Mouse (Mus musculus) kidney, adult 2 months (tissue): ENCODE data around the gene Cpeb3.

ENCODE experiments used
- CTCF ChIP-seq: fragments of 200-500 bp; conservative IDR thresholded peaks from 2 replicates; pipeline ENCODE4 v1.5.1; 2011; ENCODE audit warnings: low read depth, mild to moderate bottlenecking, control low read depth, low read length, moderate library complexity, mixed read lengths; ENCODE audit not compliant: insufficient read depth, insufficient read length
- POLR2A ChIP-seq: fragments of 200-500 bp; IDR thresholded peaks from one replicate; pipeline ENCODE4 v1.6.1; 2011; ENCODE audit warnings: low read depth, low read length, control low read depth

DNA sequence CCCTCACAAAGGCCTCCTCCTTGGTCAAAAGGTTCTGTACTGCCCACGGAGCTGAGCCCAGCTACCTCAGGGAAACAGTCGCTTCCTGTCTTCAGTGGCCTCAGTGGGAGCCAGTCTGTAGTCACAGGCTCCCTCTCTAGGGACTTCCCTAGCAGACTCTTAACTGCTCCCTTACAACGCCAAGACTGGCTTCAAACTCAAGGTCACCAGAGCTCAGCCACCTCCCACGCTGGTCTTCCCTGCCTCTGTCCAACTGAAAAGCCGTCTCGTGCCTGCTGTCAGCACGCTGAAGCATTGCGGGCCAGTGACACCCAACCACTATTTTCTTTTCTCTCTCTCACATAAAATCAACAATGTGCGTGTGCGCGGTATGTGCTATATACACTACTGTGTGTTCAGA, 182.0 kb downstream of the Cpeb3 start:
- TF ChIP-seq CTCF, result no peak
- TF ChIP-seq POLR2A, result no peak
